Mouse (Mus musculus) olfactory bulb, adult 2 months (tissue): ENCODE results near the gene Rptn. TPM values are rescaled to one million over a fixed set of nuclear protein-coding genes. Genes with fewer than 3 reads are reported as not detected.
A peak's percentile ranks its signal among the peaks of the same experiment; 100 is the strongest.

Experiments used
- H3K27ac ChIP-seq: fragments of 200-500 bp; 2 replicates; pipeline ENCODE4 v1.5.1; 2012; ENCODE audit warnings: low read depth, low read length; ENCODE audit not compliant: insufficient read depth
- H3K4me1 ChIP-seq: fragments of 200-500 bp; 2 replicates; pipeline ENCODE4 v1.6.1; 2012; ENCODE audit warnings: low read length; ENCODE audit not compliant: control insufficient read depth, insufficient read depth
- H3K4me3 ChIP-seq: fragments of 200-500 bp; 2 replicates; pipeline ENCODE4 v1.5.1; 2012; ENCODE audit warnings: mild to moderate bottlenecking, low read depth, low read length, moderate library complexity; ENCODE audit not compliant: insufficient read depth
- CTCF ChIP-seq: fragments of 200-500 bp; IDR thresholded peaks from 2 replicates; pipeline ENCODE4 v1.5.1; 2012; ENCODE audit warnings: low read depth, mild to moderate bottlenecking, low read length, moderate library complexity; ENCODE audit not compliant: insufficient read depth
- POLR2A ChIP-seq: fragments of 200-500 bp; IDR thresholded peaks from 2 replicates; pipeline ENCODE4 v1.6.1; 2012; ENCODE audit warnings: mild to moderate bottlenecking, low read depth, low read length, moderate library complexity; ENCODE audit not compliant: insufficient read depth
- WGBS: fragments of 180-500 bp; shearing (Covaris S2); methylation state at CpG from one replicate; pipeline ENCODE4 v1.1.7; 2018; 5-methylcytosine and 5-hydroxymethylcytosine counted together
- polyA plus RNA-seq: library from polyadenylated mRNA; stranded (reverse); fragments of >200 nt; gene quantifications from 2 replicates; pipeline ENCODE4 v1.2.4, GENCODE M21; 2012; ENCODE audit warnings: low replicate concordance; ENCODE audit not compliant: missing spikeins, insufficient read depth, insufficient read length

The Rptn gene
- not detected in 2 replicates for polyA plus RNA-seq

DNA sequence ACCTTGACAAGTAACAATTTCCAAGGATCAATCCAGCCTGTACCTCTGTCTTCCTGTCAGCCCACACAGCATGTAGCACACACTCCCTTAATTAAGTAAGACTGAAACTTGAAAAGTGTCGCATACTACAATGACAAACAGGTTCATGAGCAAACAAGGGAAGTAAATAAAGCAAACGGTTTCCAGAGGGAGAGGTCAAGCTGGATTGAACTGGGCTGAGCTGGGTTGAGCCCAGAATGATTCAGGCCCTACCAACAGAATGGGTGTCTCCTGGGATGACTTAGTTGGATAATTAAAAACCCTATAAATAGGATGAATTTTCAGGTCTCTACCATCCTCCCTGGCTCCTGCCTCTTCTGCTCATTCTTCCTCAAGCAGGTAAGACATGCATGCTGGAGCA, at the start of gene Rptn:
Rptn (plus strand) TSS at position 334 of the 400 bp plus-strand sequence.
- TF ChIP-seq POLR2A (no peak), CTCF (no peak)
- WGBS: 68% methylated on average over 2 of the region's 2 CpGs

GRCm38 (mm10) chr3:93346896-93347295, 46.6 kb upstream of the Rptn start:
- 83% methylated on average over 2 of the region's 2 CpGs for WGBS
- Histone ChIP-seq H3K4me3 (no peak overlapping the region), H3K27ac (no peak overlapping the region)

More for the DNA sequence above, at the start of gene Rptn:
- Histone ChIP-seq H3K4me1 (no peaks in the 10 kb centered on the region), H3K27ac (no peak within 1 kb of the TSS), H3K4me3 (no peak within 1 kb of the TSS)

GRCm38 (mm10) chr3:93360045-93360444, 33.5 kb upstream of the Rptn start:
- no peak overlapping the region for H3K4me3 ChIP-seq
- TF ChIP-seq CTCF (peak; percentile 60; the same call in 1 of the 2 replicates), POLR2A (no peak)
- no peak overlapping the region for H3K27ac ChIP-seq
- WGBS: 18% methylated on average over 7 of the region's 7 CpGs
- no peaks in the 10 kb centered on the region for H3K4me1 ChIP-seq

More at GRCm38 (mm10) chr3:93346896-93347295, 46.6 kb upstream of the Rptn start:
- TF ChIP-seq POLR2A: no peak
- TF ChIP-seq CTCF: no peak
- H3K4me1 ChIP-seq: no peaks in the 10 kb centered on the region

DNA sequence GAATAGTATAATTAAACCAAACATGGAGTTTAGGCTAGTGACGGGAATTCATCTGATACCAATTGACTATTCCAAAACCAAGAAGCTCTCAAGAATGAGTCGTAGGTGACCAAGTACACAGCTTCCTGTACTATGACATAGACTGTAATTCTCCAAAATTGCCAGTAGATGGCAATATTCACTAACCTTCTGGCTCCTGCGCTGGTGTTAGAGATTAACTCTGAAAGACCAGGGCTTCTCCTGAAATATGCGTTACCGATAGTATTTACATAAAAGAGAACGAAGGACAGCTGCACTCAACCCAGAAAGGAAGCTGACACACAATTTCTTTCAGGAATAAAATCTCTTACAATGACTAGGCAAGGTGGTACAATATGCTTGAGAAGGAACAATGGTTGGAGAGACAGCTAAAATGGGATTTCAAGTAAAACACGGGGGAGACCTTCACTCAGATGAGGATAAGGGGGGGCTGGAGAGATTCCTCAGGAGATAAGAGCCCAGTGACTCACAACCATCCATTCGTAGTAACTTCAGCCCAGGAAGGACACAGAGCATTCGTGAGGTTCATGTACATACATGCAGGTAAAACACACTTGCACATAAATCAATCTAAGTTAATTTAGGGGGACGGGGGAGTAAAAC, 31.4 kb upstream of the Rptn start:
- WGBS: 10% methylated on average over 10 of the region's 10 CpGs
- no peak for TF ChIP-seq CTCF
- H3K27ac ChIP-seq: no peak overlapping the region
- H3K4me1 ChIP-seq: no peaks in the 10 kb centered on the region
- no peak overlapping the region for H3K4me3 ChIP-seq

- H3K27ac ChIP-seq: no peak overlapping the region
- no peaks in the 10 kb centered on the region for H3K4me1 ChIP-seq
- 66% methylated on average over 3 of the region's 3 CpGs for WGBS
- H3K4me3 ChIP-seq: no peak overlapping the region
- TF ChIP-seq CTCF (no peak), POLR2A (no peak)
These were observed 26.4 kb upstream of the Rptn start for GRCm38 (mm10) chr3:93366966-93367575.

GRCm38 (mm10) chr3:93368171-93368570, 25.3 kb upstream of the Rptn start:
- Histone ChIP-seq H3K27ac (no peak overlapping the region), H3K4me1 (no peaks in the 10 kb centered on the region), H3K4me3 (no peak overlapping the region)
- TF ChIP-seq POLR2A: no peak
- no peak for TF ChIP-seq CTCF
- 69% methylated on average over 1 of the region's 1 CpGs for WGBS

DNA sequence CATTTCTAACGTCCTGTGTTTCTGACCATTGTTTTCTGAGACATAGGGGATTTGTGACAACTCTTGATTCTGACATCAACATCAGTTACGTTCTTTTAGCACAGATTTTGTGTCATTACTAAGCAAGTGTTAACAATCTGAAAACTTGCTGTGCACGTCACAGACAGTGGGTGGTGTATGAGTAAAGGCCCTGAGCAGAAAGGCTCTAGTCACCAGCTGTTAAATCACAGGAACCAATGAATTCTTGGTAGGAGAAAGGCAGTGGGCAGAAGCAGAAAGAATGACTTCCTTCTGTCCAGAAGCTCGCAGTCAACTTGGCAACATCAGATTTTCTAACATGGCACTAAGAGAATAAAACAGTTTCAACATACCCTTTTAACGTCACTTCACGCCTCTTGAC, 20.1 kb upstream of the Rptn start:
- TF ChIP-seq POLR2A (no peak), CTCF (no peak)
- WGBS: 80% methylated on average over 6 of the region's 6 CpGs
- Histone ChIP-seq H3K4me1 (no peaks in the 10 kb centered on the region; the same call in 1 of the 2 replicates), H3K4me3 (no peak overlapping the region), H3K27ac (no peak overlapping the region)

DNA sequence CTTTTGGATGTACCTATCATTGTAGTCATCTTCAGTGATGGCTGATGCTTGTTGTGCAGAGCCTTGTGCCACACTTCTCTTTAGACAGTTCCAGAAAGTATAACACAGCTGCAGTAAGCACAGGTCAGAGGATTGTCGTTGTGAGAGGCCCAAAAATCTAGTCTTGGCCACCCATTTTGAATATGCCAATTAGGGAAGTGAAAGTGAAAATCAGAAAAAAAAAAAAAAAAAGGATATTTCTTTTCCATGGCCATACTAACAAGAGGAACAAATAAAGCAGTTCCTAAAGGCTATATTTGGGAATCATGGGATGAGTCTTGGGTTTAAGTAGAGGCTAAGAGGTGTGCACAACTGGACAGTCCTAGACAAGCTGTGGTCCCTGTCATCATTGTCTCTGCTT, 18.3 kb upstream of the Rptn start:
- H3K27ac ChIP-seq: no peak overlapping the region
- TF ChIP-seq CTCF: no peak
- no peak for TF ChIP-seq POLR2A
- H3K4me3 ChIP-seq: no peak overlapping the region
- WGBS: 82% methylated on average over 1 of the region's 1 CpGs
- H3K4me1 ChIP-seq: no peaks in the 10 kb centered on the region; the same call in 1 of the 2 replicates

- Histone ChIP-seq H3K4me3 (no peak overlapping the region), H3K4me1 (no peaks in the 10 kb centered on the region; the same call in 1 of the 2 replicates), H3K27ac (no peak overlapping the region)
- no peak for TF ChIP-seq POLR2A
- TF ChIP-seq CTCF: no peak
- WGBS: 77% methylated on average over 5 of the region's 5 CpGs
These were observed 17.9 kb upstream of the Rptn start for GRCm38 (mm10) chr3:93375601-93376000.
